Mouse (Mus musculus) Patski (cell line): ENCODE results near the gene 1500011B03Rik. TPM values are rescaled to one million over a fixed set of nuclear protein-coding genes. Genes with fewer than 3 reads are reported as not detected.

Source experiments
- ATAC-seq: fragments of 100-300 bp; one replicate; pipeline ENCODE4 v1.8.0; 2021
- CTCF ChIA-PET: fragments of 350-600 bp; sonication (Branson Sonifier 250); formaldehyde crosslinking; loops from one replicate; lab custom pipeline; 2022; ENCODE audit warnings: inconsistent platforms; lab: Charles Lee
- POLR2A ChIA-PET: fragments of 350-600 bp; sonication (Branson Sonifier 250); formaldehyde crosslinking; loops from one replicate; lab custom pipeline; 2022; ENCODE audit warnings: antibody characterized with exemption, inconsistent platforms; lab: Charles Lee
- DNase-seq: peaks from one replicate; pipeline ENCODE4 v3.0.0-alpha.2; 2011; ENCODE audit warnings: low read depth, low spot score
- H3K27me3 ChIP-seq: fragments of 371-371 bp; one replicate; pipeline ENCODE4 v1.5.1; 2021
- CTCF ChIP-seq: fragments of 100-300 bp; IDR thresholded peaks from one replicate; pipeline ENCODE4 v1.5.1; 2021
- in situ Hi-C: fragments of 300-500 bp; cut with MboI; formaldehyde crosslinking; loops from 3 replicates; pipeline ENCODE4 v1.11.1; 2018; ENCODE audit warnings: low pct_unique_long_range_greater_than_20kb, mixed read lengths
- polyA plus RNA-seq: library from polyadenylated mRNA; unstranded; gene quantifications from one replicate; pipeline ENCODE4 v1.2.3, GENCODE M21; 2021

Gene 1500011B03Rik
- polyA plus RNA-seq, 1 experiment from 2014 or later = 40.7 TPM

DNA sequence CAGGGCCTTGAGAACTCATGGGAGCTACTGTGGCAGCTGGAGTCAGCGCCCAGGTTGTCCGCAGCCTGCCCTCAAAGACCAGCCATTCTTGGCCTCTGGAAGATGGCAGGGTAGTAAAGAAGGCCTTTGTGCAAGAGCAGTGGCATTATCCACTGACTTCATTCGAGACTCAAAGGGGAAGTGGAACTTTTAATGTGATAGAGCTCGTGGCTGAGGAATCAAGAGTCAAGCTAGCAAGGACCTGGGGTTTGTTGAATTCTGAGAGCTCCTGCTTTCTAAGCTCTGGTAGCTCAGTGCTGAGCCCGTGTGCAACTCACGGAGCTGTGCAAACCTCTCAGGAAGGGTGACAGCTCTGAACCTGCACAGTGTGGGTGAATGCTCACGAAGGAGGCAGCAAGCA lies 42.4 kb downstream of the 1500011B03Rik start:
- no peak for ATAC-seq
- TF ChIP-seq CTCF = no peak
- ChIA-PET CTCF (interaction anchor here (1.3 kb wide), 1 partner anchor 12 kb away, joined by 3 read pairs; no protein-coding TSS in a partner anchor), POLR2A (no interaction called here)
- no peaks in the 10 kb centered on the region for H3K27me3 ChIP-seq
- in situ Hi-C loops = no loop called here
- no peak for DNase-seq

- no peaks in the 10 kb centered on the region for H3K27me3 ChIP-seq
- POLR2A ChIA-PET = no interaction called here
- DNase-seq = no peak
- no peak for ATAC-seq
- in situ Hi-C loops = no loop called here
- CTCF ChIA-PET = no interaction called here
- TF ChIP-seq CTCF = no peak
Observed at GRCm38 (mm10) chr5:114779956-114780489, 43.2 kb downstream of the 1500011B03Rik start.

- no peak for ATAC-seq
- in situ Hi-C loops = no loop called here
- no peaks in the 10 kb centered on the region for H3K27me3 ChIP-seq
- TF ChIP-seq CTCF = no peak
- POLR2A ChIA-PET = no interaction called here
- DNase-seq = no peak
- CTCF ChIA-PET = interaction anchor here (1.2 kb wide), 2 partner anchors 12 to 20 kb away, joined by 3 to 4 read pairs; no protein-coding TSS in a partner anchor
Observed at GRCm38 (mm10) chr5:114776174-114776573, 47.1 kb downstream of the 1500011B03Rik start.

DNA sequence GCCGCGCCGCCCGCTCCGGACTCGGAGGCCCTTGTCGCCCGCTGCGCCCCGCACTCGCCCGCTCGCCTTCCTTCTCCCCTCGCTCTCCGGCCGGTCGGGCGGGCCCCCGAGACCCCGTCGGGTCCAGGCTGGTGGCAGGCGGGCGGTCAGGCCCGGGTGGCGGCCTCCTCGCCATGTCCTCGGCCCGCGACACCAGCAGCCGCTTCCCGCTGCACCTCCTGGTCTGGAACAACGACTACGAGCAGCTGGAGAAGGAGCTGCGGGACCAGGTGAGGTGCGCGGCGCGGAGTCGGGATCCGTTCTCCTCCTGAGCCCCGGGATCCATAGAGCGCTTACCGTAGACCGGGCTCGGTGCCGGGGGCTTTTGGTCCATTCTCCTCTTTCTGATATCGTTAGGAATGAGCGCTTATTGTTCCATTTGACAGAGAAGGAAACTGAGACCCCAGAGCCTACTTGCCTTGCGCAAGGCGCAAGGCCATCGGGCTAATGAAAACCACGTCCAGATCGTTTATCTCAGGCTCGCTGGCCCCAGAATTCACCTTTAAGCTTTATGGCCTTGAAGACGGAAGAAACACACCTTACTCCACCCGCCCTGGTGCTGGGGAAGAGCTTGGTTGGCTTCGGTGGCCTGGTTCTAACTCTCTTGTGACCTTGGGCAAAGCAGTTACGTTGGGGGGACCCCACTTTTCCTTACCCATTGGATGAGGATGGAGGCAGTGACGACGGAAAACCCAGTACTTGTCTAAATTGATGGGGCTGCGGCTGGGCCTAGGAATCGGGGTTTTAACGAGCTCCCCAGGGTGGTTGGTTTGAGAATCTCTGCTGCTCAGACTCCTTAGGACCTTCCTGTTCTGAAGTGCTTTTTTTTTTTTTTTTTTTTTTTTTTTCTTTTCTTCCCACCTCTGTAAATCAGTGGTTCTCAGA lies 48.0 kb downstream of the 1500011B03Rik start, which contains the start of gene Git2:
TSS of gene Git2 (minus strand) at position 462 of the 924 bp plus-strand sequence.
- ChIA-PET CTCF (interaction anchor here (0.7 to 1.2 kb wide), 3 partner anchors 13 to 21 kb away, joined by 3 to 4 read pairs (median 3); no protein-coding TSS in a partner anchor), POLR2A (interaction anchor here (0.5 to 1.2 kb wide), 4 partner anchors 58 to 517 kb away, joined by 3 to 5 read pairs (median 4); no protein-coding TSS in a partner anchor)
- in situ Hi-C loops = no loop called here
- DNase-seq (no peak), ATAC-seq (no peak)
- H3K27me3 ChIP-seq = no peaks in the 10 kb centered on the region
- TF ChIP-seq CTCF = no peak

DNA sequence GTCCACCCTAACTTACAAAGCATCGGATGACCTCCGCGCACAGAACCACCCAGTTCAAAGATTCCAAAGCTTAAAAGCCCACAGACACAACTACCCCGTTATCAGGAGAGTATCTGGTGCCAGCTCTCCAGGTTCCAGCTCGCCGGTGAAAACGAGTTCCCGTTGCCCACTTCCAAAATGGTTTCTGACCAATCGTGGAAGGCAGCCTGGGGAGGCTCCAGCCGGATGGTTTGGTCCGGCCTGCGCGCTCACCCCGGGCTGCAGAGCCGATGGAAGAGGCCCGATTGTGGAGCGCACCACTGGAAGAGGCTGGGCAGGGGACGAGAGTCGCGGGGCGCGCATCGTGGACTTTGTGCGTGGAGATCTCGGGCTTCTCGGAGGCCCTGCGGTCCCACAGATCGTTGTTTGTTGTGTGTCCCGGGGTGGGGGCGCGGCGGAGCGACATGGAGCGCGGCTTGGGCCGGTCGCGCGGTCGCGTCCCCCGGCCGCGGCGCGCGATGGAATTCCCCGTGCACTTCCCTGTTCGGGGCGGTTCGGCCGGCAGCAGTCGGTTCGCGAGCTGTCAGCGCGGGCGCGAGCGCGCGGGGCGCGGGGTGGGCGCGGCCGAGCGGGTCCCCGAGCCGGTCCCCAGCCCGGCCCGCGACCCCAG lies 48.7 kb downstream of the 1500011B03Rik start, which contains the start of gene Ankrd13a:
TSS of gene Ankrd13a (plus strand) at position 275 of the 649 bp plus-strand sequence.
- TF ChIP-seq CTCF = no peak
- in situ Hi-C loops = no loop called here
- DNase-seq = peak; percentile 63
- ATAC-seq = peak; percentile 80
- H3K27me3 ChIP-seq = no peaks in the 10 kb centered on the region
- CTCF ChIA-PET = interaction anchor here (1.1 kb wide), 1 partner anchor 11 kb away, joined by 3 read pairs; no protein-coding TSS in a partner anchor
- POLR2A ChIA-PET = interaction anchor here (0.7 to 1.4 kb wide), 4 partner anchors 8 to 57 kb away, joined by 3 to 5 read pairs (median 5); no protein-coding TSS in a partner anchor

- in situ Hi-C loops = no loop called here
- CTCF ChIA-PET = interaction anchor here (1.1 kb wide), 1 partner anchor 11 kb away, joined by 3 read pairs; no protein-coding TSS in a partner anchor
- POLR2A ChIA-PET = interaction anchor here (0.6 to 1.4 kb wide), 6 partner anchors 9 to 383 kb away, joined by 3 to 5 read pairs (median 3); partner anchors contain the start of gene Oasl1
- TF ChIP-seq CTCF = no peak
- H3K27me3 ChIP-seq = no peaks in the 10 kb centered on the region
- no peak for ATAC-seq
- DNase-seq = no peak
Observed at GRCm38 (mm10) chr5:114773780-114774179, 49.5 kb downstream of the 1500011B03Rik start.

GRCm38 (mm10) chr5:114773211-114773710 lies 50.0 kb downstream of the 1500011B03Rik start:
- in situ Hi-C loops = no loop called here
- peak; percentile 82 for DNase-seq
- CTCF ChIA-PET = no interaction called here
- no peaks in the 10 kb centered on the region for H3K27me3 ChIP-seq
- ATAC-seq = peak; percentile 52
- POLR2A ChIA-PET = interaction anchor here (0.6 to 1.4 kb wide), 5 partner anchors 28 to 384 kb away, joined by 3 to 5 read pairs (median 3); partner anchors contain the start of gene Oasl1
- no peak for TF ChIP-seq CTCF

DNA sequence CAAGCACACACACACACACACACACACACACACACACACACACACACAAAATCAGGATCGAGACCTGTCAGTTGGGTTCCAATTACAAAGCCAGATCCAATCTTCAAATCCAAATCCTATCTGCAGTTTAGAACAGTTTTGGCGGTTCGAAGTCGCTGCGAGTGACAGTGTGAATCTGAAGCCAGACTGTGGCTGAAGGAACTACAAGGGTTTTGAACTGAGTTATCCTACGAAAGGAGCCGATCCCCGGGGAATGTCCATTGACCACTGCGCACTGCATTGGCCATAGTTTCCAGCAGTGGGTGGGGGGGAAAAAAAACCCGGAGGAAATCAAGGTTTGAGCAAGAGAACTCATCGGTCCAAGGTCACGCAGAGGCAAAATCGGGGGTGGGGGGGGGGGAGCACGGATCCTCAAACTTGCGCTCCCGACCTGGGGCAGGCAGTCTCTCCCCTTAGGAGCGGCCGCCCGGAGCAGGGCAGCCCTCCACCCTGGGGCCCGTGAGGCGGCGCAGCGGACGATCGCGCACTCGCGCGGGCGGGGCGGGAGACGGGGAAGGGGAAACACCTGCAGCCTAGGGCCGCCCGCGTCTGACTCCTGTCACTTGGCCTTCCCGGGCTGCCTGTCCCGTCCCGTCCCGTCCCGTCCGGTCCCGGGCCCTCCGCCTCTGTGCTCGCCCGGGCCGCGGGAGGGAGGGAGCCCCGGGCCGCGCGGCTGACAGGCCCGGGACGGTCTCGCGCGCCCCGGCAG lies 50.6 kb downstream of the 1500011B03Rik start:
- in situ Hi-C loops = no loop called here
- ATAC-seq = peak; percentile 19
- ChIA-PET CTCF (no interaction called here), POLR2A (interaction anchor here (0.6 to 1.4 kb wide), 2 partner anchors 28 to 53 kb away, joined by 3 to 5 read pairs; no protein-coding TSS in a partner anchor)
- H3K27me3 ChIP-seq = no peaks in the 10 kb centered on the region
- no peak for DNase-seq
- no peak for TF ChIP-seq CTCF

- DNase-seq = no peak
- ChIA-PET POLR2A (no interaction called here), CTCF (no interaction called here)
- no peak for TF ChIP-seq CTCF
- no peaks in the 10 kb centered on the region for H3K27me3 ChIP-seq
- in situ Hi-C loops = no loop called here
- no peak for ATAC-seq
Observed at GRCm38 (mm10) chr5:114771796-114772195, 51.5 kb downstream of the 1500011B03Rik start.
